Mouse (Mus musculus): ENCODE results near the gene Grk2.

DNA sequence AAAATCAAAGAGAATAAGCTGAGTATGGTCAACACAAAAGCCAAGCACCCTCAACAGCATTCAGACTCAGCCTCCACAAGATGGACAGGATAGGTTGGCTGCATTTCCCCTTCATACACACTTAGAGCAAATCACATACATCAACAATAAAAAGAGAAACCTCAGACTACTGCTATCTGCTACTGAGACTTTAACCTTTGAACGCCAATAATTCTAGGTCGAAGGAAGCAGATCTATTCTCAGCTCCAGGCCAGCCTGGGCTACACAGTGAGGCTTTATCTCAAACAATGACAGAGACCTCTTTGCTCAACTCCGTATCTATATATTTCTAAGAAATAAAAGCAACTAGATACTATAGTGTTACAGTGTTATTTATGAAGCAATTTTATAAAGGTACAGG lies 25.3 kb upstream of the Grk2 start:
- TF ChIP-seq GATA1 (IDR thresholded peaks at IDR 0.05; ENCODE audit: borderline replicate concordance, low read length) (no peak), FLI1 (IDR thresholded peaks at IDR 0.05; ENCODE audit: low read length) (no peak)

Data from megakaryocyte, embryonic 14.5 days (primary cell).